Mouse (Mus musculus): ENCODE measurements at regions not wholly inside any gene's neighbourhood (a gene's known extent, or its start where the extent isn't known, plus 50 kb on each side); places are given as distances from the start of the nearest gene placed in this dataset.
"Not testable (repeated sequence)": the region's sequence is repeated elsewhere in the genome, so short reads cannot be mapped to it uniquely, and the experiment has no call there.

DNA sequence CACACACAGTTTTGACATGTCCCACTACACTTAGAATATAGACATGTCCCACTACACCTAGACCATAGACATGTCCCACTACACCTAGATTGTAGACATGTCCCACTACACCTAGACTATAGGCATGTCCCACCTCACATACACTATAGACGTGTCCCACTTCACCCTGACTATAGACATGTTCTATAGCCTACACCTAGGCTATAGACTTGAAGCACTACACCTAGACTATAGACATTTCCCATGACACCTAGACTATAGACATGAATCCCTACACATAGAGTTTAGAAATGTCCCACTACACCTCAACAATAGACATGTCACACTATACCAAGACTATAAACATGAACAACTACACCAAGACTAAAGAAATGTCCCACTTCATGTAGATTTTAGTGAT is 2580.9 kb downstream of the Gm37988 start:
- no peak for DNase-seq

DNA sequence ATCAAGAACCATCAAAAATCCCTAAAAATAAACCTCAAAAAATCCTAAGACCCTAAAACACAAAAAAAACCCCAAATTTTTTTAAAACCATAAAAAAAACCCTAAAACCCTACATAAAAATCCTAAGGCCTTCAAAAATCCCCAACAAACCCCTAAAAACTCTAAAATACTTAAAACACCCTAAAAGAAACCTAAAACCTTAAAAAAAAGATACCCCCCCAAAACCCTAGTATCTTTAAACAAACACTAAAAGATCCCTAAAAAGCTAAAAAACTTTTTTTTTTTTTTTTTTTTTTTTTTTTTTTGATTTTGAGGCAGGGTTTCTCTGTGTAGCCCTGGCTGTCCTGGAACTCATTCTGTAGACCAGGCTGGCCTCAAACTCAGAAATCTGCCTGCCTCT is 2585.8 kb downstream of the Gm37988 start:
- no peak for DNase-seq

DNA sequence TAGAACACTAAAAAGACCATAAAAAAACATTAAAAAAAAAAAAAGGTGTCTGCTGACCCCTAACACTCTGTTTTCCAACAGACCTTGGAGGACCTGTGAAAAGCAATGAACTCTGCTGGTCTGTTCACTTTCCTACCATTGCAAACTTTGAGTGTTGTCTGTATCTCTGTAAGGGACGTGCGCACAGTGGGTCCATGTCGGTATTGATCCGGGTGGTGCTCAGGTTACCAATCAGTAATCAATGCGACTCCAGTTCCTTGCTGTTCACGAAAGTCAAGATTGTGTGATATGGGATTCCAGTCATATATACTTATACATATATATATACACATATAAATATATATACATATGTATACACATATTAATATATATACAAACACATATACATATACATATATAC is 2586.5 kb downstream of the Gm37988 start:
- DNase-seq = no peak

DNA sequence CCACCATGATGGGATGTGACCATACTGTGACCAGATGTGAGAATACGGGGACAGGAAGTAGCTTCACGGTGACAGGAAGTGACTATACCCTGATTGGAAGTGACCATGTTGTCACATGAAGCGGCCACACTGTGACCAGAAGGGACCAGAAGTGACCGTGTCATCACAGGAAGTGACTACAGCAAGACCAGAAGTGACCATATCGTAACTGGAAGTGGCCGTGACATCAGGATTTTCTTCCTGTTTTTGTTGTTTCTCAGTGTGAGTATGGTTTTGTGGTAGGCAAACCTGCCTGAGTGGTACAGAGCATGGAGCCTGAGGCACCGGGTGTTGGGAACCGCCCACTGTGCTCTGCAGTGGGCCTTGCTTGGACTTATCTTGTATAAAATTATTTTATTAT is 2587.8 kb downstream of the Gm37988 start:
- peak; percentile 3 for DNase-seq

DNA sequence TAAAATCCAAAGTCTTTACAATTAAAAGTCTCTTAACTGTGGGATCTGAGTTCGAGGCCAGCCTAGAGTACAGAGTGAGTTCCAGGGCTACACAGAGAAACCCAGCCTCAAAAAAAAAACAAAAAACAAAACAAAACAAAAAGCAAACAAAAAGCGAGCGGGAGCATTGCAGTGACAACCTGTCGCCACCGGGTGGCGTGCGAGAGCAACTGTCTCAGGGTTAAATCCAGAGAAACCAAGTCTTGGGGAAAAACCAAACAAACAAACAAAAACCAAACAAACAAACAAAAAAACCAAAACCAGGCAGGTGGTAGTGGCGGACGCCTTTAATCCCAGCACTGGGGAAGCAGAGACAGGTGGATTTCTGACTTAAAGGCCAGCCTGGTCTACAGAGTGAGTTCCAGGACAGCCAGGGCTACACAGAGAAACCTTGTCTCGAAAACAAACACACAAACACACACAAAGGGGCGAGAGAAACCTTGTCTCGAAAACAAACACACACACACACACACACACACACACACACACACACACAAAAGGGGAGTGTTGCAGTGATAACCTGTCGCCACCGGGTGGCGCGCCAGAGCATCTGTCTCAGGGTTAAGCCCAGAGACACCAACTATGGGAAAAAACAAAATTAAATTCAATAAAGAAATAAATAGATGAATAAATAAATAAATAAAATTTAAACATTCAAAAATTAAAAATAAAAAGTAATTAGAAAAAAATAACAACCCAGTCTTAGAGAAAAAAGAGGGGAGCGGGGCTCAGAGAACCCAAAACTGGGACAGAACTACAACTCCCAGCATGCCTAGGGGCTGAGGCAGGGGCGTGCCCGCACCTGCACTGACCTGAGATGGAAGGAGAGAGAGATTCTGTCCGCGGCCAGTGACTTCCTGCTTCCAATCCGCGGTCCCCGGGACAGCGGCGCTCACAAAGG is 2589.4 kb downstream of the Gm37988 start:
- peak; percentile 90 for DNase-seq

DNA sequence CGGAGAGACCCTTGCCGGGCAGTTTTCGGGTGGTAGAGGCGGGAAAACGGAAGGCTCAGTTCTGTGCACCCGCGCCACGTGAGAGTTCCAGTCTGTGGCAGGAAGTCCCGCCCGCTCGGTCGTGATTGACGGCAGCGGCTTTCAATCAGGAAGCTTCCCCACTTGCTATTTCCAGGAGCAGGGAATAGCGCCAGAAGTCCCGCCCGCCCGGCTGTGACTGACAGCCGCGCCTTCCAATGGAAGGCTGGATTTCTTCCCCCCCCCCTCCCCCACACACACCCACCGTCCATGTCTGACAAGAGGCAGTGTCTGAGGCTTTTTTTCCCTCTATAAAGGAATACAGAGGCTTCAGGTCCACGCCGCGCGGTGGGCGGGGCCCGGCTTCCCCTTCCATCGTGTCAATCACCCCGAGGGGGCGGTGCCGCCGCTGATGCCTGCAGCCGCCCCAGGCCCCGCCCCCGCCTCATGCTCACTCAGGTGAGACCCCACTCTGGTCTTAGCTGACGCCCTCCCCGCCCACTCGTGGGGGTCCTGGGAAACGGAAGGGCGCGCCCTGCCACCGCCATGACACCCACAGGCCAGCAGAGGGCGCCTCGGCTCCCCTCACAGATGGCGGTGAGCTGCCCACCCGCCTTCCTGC is 2590.2 kb downstream of the Gm37988 start:
- peak; percentile 98 for DNase-seq

DNA sequence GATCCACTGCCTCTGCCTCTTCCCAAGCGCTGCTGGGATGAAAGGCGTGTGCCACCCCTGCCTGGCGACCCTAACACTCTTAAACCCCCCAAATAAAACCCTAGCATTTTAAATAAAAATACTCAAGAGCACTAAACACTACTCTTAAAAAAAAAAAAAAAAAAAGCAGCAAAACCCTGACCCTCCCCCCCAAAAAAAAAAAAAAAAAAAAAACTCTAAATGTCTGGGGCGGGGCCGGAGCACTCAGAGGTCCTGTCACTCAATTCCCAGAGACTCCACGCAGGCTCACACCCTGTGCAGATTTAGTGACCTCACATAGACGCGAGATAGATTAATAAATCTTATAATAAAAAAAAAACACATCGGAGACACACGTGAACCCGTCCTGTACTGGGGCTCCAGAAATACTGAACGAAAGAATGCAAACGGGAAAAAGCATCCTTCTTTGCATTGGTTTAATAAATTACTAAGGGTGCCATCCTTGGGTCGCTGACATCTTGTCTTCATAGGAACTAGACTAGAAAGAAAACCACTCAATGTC is 2591.1 kb downstream of the Gm37988 start:
- peak; percentile 5 for DNase-seq

DNA sequence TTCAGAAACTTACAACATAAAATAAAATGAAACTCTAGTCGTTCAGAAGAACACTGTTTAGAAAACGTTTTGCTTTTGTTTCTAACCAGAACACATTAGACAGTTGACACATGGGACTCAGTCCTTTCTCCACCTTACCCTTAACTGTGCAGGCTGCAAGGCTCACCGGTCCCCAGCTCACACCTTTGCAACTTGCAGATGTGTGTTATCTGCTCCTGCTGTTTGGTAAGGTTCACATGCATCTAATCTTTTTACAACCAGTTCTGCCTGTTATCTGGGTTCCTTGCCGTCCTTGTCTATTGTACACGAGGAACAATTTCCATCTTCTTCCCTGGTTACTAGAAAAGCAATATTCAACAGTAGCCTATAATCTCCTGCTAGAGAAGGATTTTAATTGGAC is 2598.0 kb downstream of the Gm37988 start:
- DNase-seq = not testable (repeated sequence)

DNA sequence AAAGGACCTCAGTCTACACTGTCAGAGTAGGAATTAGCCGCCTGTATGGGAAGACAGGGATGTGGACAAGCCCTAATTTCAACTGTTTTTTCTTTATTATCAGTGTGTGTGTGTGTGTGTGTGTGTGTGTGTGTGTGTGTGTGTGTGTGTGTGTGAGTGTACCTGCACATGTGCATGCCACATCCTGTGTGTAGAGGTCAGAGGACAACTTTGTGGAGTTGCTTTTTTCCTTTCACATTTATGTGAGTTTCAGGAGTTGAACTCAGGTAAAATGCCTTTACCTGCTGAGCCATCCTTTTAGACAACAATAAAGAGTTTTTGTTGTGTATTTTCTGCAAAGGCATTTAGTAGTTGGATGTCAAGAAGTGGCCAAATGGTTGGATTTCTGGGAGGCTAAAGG is 2606.8 kb downstream of the Gm37988 start:
- no peak for DNase-seq

DNA sequence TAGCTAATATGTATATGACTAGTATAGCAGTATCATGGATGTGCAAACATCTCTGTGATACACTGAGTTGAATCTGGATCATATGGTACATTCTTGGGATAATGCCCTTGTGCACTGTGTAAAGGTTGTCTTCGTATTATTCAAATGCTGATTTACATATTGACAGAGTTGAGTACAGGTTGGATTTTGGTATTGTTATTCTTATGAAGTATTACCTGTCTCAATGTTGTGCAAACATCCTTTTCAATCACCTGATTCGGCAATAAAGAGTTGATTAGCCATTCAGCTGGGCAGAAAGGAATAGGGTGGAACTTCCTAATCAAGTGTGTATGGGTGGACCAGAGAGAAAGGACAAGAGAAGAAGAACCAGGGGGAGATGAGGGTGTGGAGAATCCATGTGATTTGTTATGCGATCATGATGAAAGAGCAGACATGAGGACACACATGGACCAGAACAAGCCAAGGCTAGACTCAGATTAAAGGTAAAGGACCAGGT is 2644.0 kb downstream of the Gm37988 start:
- DNase-seq = no peak

DNA sequence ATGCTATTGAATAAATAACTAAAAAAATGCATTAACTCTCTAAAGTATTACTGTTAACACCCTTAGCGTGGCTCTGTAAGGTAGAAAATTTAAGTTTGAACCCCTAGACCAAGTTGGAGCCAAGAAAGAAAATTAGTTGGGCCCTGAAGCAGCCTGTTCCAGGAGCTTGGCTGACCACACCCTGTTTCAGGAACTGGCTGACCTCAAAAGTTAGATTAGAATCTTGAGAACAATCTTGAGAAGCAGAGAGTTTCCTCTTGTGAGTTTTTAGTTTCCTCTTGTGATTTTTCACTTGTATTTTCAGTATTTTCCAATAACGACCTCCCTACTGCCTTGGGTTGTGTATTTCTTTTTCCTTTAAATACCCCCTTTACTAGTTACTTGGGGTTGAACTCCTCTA is 2647.2 kb downstream of the Gm37988 start:
- DNase-seq = no peak

DNA sequence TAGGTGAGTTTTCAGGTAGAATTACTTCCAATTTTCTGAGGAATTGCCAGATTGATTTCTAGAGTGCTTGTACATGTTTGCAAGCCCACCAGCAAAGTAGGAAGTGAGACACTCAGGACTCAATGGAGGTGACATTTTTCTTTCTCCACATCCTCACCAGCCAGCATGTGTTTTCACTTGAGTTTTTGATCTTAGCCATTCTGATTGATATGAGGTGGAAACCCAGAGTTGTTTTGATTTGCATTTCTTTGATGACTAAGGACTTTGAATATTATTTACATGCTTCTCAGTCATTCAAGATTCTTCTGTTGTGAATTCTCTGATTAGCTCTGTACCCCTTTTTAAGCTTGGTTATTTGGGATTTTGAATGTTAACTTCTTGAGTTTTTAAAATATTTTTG is 2650.2 kb downstream of the Gm37988 start:
- no peak for DNase-seq

DNA sequence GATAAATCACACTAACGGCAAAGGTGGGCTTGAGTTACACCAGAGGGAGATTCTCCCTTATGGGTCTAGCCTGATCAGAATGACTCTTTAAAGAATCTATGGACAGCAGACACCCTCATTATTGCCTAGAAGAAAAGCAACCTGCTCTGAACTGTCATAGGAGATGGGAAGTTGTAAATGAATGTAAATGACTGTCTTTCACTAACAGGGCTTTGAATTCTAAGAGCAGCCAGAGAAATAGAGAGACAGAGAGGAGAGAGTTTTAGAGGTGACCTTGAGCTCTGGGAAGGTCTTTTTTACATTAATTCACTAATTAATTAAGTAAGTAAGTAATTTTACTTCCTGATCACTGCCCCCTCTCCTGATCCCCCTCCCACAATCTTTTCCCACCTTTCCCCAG is 2686.4 kb downstream of the Gm37988 start:
- no peak for DNase-seq

DNA sequence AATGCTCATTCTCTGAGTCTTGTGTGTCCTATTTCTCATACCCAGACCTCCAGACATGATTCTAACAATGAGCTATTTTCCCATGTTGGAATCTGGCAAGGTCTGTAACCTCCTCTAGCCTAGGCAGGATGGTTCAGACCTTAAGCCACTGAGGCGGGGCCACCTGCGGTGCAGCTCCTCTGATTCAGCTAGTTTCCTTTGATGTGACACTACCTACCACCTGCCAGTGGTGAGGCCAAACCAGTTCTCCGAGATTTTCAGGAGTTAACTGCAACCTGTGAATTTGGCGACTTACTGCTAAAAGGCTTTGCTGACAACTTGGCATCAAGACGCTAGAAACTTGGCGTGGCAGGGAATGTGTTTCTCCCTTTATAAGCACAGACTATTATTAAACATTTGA is 2691.3 kb downstream of the Gm37988 start:
- DNase-seq = no peak

DNA sequence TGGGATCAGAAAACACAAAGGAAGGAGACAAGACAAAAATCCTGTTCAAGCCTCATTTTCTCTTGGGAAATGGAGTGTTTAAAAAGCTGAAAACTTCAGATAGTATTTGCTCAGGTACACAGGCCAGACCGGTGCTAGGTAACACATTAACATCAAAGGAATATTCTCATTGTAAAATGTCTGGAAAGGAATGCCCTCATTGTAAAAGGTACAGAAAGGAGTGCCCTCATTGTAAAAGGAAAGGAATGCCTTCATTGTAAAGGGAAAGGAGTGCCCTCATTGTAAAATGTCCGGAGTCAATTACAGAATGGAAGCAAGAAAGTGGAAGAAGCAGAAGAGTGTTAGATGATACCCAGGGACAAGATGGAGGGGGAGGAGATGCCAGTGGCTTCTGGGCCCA is 2694.7 kb downstream of the Gm37988 start:
- DNase-seq = no peak

DNA sequence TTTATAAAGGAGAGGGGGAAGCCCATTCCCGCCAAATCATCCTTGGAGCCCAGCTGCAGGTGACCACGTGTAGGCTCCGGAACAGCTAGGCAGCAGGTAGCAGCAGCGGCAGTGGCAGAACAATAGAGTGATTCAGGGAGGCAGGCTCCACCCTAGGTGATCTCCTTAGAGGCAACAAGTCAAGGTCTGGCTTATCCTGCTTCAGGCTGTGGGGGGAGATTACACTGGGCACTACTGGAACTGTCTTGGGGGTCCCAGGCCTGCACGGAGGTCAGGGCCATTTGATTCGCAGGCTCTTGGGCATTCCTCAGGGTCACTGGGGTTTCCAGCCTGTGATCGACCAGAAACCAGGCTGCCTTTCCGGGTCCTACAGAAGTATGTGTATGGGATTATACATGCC is 2711.1 kb downstream of the Gm37988 start:
- no peak for DNase-seq

DNA sequence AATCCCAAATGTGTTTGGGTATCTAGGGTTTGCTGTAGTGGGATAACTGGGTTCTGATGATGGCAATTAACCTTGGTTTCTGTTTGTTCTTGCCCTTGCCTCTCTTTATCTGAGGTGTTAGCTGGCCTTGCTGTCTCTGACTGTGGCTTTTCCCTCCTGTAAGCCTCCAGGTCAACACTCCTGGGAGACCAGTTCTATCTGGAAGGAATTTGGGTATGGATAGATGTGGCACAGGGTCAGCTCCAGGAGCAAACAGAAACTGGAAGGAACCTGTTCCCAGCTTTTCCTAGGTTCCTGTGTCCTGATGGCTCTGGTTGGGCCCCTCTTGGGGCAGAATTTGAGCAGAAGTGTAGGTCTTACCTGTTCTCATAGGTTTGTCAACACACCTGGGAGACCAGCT is 2725.8 kb downstream of the Gm37988 start:
- DNase-seq = no peak

DNA sequence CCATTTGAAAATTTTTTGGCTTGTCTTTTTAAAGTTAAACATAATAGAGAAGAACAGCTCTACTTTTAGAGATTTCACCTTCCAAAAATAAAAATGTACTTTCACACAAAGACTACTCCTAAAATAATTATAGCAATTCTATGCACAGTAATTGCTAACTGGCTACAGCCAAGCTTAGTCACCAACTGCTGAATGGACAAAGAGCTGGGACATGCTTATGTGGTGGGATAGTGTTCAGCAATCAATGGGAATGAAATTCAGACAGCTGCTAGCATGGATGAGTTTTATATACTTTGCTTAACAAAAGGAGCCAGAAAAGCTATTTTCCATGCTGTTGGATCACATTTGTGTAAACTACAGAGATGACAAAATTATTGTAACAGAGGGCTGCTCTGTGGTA is 2727.5 kb downstream of the Gm37988 start:
- DNase-seq = no peak

DNA sequence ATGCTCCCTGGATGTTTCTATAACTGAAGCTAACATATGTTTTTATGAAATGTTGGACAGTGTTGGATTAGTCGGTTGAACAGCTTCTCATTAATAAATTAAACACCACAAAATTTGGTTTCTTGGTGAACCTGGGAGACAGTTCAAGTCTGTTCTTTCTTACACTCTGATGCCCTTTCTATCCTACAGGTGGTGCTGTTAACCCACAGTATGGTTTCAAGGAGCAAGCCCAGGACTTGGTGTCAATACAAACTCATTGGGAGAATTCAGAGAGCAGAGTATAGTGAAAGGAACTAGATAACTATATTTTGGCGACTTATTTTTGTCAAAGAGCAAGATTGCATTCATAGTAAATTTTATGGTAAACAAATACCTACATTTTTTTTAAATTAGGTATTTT is 2735.8 kb downstream of the Gm37988 start:
- DNase-seq = no peak

DNA sequence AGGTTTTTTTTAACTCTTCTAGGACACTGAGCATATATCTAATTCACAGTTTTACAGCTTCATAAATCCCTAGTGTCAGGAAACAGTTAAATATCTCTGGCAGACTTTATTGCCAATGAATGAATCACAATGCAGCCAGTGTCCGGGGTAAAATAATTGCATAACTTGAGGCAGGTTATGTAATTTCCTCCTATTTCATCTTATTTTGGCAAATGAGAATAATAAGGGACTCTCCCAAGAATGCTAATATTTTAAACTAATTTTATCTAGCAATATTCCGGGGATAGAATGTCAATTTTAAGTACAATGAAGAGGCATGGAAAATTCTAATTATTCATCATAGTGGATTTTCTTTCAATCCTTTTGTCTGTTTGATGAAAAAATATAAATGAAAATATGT is 2740.6 kb downstream of the Gm37988 start:
- DNase-seq = no peak

DNA sequence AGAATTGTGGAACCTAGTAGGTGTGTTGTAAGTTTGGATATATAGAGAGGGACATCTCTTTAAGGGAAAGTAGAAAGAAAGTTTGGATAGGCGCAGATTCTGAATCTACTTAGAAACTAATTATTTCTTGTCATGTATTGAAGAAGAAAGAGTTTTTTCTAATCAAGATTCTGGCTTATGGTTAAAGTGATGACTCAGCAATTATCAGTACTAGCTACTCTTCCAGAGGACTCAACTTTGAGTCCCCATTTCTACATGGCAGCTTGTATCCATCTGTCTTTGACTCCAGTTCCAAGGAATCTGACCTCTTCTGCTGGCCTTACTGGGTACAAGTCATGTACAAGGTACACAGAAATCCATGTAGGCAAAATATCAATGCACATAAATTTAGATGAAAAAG is 2767.1 kb downstream of the Gm37988 start:
- DNase-seq = no peak

DNA sequence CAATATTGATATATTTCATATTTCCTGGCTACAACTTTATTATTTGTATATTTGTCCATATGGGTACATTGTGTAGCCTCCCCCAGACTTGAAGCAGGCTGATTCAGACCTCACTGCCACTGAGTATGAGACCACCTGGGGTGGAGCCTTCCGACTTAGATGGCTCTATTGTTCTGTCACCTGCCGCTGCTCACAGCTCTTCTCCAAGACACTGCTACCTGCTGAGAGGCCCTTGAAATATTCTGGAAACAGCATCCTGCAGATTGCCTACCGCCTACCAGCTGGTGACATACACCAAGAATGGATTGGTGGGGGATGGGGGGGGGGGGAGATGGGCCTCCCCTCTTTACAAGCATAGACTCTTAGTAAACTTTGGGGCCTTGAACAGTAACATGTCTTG is 2778.7 kb downstream of the Gm37988 start:
- no peak for DNase-seq

DNA sequence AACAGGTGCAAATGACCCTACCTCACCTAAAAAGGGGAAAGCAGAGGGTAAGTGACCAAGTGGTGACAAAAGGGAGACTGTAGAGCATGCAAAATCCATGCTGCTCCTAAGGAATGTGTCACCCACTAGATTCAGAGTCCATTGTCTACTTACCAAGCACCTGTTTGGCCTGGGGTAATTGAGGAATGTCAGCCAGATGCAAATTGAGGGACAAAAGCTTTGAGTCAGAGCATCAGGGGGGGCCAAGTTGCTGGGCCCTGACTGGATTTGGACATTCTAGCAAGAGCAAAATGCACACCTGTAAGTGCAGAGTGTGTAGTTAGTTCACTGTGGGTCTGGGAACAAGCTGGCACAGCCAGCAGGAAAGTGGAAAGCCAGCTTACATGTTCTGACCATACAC is 2783.6 kb downstream of the Gm37988 start:
- DNase-seq = no peak

All from thymus, postnatal 14 days (tissue).